Mouse (Mus musculus) right cerebral cortex, adult 18-20 months (tissue): Measurements from ENCODE around the gene Vps8.

Experiments
- DNase-seq: peaks from one replicate; pipeline ENCODE4 v3.0.0; 2022; ENCODE audit warnings: mixed read lengths

Vps8 gene

DNA sequence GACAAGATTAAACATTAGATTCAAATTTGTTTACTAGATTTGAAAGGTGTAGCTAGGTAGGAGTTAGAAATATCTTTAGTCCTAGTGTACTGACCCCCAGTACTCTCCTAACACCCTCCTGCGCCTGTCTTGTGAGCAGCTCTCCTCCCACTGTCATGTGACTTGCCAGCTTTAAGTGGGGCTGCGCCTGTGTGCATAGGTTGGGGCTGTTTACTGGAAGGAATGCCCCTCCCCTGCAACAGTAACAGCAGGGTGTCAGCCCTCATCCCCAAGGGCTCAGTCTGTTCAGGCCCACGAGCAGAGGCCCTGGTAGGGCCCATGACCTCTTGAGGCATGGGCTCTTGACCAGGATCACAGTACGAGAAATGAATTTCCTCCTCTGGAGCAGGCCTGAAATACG is 62.8 kb downstream of the Vps8 start:
- no peak for DNase-seq

DNA sequence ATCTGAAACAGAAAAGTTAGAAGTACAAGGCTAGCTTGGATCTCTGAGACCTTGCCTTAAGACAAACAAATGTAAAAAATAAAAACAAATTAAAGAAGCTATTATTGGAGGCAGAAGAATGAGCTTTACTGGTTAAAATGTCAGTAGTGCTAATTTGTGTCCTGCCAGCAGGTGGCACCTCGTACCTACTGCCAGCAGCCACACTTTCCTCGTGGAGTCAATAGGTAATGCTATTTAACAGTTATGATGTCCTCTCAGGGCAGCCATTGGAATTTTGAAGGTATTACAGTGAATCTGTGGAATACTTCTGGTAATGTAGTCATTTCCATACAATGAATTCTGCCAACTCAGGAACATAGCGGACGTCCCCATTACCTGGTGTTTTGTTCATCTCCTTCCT is 65.5 kb downstream of the Vps8 start:
- peak; percentile 46 for DNase-seq

DNA sequence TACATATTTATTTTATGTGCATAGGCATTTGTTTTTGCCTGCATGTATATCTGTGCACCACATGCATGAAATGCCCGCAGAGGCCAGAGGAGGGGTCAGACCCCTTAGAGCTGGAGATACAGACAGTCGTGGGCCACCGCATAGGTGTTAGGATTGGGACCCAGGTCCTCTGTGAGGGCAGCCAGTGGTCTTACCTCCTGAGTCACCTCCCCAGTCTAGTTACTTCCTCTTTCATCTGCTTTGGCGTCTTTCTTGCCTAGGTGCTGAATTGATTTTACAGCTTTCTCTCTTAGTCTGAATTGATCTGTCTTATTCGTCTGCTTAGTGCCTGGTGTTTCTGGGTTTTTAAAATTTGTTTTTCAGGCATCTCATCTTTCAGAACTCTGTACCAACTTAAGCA is 69.4 kb downstream of the Vps8 start:
- DNase-seq, result no peak

DNA sequence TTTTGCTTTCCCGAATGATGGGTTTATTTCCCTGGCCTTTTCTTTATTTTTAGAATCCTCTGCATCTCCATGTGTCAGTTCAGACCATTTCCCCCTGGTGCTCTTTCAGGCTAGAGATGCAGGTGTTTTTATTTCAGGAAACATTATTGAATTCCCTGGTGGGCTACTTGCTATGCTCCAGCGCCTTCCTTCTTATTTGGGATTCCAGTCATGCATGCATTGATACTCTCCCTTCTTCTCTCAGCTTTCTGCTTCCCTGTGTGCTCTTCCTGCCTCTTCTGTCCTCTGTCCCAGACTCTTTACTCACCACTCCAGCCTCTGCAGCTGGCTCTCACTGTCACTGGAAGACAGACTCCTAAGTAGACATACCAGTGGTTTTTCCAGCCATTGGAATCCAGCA is 70.0 kb downstream of the Vps8 start:
- no peak for DNase-seq

DNA sequence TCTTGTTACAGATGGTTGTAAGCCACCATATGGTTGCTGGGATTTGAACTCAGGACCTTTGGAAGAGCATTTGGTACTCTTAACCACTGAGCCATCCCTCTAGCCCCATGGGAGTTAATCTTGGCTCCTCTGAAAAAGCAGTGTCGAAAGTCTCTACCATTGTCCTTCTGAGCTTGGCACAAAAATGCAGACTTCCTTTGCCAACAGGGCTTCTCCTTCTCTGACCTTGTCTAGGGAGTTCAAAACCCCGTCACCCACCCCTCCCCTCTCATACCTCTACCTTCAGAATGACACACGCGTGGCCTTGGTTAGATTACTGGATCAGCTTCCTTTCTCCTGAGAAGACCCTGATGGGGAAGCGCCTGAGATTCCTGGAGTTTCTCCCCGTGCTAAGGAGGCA is 71.8 kb downstream of the Vps8 start:
- DNase-seq, result no peak

DNA sequence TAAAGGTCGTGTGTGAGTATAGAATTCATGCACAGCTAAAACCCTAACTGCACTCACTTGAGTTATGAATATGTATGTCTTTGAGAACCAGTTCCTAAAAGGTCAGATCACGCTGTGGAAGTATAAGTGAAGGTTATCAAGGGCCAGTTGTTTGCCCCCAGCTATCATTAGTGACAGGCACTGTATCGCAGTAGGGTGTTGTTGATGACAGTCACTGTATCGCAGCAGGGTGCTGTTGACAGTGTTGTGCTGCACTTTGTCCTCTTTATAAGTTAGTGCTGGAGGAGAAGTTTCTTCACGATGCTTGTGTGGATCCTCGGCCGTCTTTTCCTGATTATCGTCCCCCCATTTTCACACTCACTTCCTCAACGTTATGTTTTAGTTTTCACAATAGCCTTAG is 73.9 kb downstream of the Vps8 start:
- DNase-seq, result no peak

DNA sequence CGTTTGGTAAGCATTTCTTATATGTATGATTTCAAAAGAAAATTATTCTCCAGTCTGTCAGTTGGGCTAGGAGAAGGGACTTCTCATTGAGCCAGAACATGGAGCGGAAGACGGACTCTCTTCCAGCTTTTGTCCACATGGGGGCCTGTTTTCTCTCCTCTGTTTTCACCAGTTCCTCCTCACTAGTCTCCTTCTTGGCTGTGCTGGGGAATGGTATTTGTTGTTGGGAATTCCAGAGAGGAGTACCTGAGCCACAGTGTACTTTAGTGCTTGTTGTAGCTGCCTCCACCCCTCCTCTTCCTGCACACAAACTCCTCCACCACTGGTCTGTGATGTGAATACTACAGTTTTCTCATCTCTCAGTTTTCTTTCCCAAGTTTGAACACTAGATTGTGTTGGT is 74.7 kb downstream of the Vps8 start:
- DNase-seq, result no peak

DNA sequence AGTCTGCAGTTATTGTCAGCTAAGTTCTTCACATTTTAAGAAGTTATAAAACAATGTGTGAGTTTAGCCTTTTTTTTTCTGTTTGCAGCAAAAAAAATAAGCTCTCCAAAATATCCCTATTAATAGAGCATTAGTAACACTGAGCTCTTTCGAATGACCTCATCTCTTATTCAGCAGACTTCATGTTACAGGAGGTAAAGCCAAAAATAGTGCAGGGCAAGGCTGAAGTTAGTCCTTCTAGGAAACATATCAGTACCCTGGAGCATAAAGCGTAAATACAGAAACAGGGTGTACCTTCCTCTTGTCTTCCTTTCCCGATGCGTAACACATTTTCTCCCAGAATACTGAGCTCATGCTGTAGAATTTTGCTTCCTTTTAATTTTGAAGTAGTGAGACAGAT is 76.1 kb downstream of the Vps8 start:
- no peak for DNase-seq

DNA sequence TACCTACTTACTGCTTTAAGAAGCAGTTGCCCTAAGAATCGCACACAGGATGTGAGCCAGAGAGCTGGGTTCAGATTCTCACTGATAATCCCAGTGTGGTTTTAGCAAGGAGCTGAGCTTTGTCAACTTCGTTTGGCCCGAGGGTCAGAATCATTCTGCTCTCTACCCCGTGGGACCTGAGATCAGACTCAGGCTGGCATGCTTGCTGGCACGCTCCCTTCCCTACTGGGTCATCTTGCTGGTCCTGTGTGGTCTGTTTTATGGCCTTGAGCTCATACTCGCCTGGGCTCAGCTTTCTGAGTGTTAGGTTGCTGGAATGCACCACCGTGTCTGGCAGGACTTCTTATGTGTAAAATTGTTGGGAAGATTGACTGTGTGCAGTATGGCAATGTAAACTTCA is 76.7 kb downstream of the Vps8 start:
- DNase-seq, result no peak

DNA sequence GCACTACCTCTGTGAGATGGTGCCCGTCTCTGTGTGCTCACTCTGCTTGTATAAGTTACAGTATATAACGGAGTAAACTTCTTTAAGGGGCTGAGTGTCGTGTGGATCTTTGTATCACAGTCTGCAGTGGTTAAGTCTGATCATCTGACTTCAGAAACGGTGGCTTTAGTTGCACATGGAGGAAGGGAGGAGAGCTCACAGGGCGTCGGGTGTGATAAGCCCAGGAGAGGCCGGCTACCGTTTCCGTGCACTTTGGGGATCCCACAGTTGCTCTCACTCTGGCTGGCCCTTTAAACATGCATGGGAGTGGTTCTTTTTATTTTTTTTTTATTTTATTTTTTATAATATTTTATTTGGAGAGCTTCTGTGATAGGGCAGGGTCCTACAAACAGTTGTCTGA is 95.9 kb downstream of the Vps8 start:
- DNase-seq, result no peak

DNA sequence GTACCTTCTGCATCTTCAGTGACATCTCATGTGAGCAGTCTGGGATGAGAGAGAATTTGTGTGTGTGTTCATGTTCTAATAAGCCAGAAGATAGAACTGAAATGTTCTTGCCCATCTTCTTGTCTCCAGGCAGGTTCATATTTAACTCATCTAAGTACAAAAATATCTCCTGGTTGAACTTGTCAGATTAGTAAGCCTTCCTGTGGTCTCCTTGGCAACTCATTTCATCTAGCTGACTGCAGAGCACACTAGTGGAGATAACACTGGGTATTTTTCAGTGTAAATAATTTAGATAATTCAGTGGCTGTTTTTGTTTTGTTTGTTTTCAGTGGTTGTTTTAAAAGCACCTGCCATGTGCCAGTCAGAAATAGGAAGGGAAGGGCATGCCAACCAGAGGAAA is 96.9 kb downstream of the Vps8 start:
- DNase-seq, result no peak

DNA sequence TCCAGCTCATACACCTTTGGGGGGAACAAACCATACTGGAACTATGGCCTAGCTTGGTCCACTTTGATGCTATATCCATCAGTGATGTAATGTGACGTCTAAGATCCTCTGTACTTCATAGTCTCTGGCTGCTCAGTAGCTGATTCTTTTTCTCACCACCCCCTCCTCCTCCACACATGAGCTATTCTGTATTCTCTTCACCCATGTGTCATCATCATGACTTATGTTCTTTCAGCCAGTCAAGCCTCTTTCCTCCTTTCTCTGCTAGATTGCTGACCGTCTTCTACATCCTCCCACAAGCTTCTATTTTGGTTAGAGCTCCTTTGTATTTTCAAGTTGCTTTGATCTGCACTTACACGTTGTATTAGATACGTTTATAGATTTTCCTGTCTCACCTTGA is 100.8 kb downstream of the Vps8 start:
- DNase-seq, result peak; percentile 73

DNA sequence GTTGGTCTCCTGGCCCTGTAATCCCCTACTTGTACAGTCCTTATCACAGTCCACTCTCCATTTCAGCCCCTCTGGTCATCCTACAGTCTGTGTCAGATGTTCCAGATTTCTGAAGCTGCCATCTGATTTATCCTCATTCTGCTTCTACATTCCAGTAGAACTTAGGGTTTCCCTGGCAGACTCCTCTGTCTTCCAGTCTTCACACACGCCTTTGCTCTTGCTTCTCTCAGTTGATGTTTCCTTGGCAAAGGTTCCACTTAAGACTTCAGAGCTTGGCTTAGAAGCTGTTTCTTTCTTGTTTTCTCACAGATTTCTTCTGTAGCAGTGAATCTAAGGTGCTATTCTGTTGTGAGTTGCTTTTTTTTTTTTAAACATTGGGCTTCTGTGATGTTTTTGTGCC is 102.5 kb downstream of the Vps8 start:
- DNase-seq, result peak; percentile 54

DNA sequence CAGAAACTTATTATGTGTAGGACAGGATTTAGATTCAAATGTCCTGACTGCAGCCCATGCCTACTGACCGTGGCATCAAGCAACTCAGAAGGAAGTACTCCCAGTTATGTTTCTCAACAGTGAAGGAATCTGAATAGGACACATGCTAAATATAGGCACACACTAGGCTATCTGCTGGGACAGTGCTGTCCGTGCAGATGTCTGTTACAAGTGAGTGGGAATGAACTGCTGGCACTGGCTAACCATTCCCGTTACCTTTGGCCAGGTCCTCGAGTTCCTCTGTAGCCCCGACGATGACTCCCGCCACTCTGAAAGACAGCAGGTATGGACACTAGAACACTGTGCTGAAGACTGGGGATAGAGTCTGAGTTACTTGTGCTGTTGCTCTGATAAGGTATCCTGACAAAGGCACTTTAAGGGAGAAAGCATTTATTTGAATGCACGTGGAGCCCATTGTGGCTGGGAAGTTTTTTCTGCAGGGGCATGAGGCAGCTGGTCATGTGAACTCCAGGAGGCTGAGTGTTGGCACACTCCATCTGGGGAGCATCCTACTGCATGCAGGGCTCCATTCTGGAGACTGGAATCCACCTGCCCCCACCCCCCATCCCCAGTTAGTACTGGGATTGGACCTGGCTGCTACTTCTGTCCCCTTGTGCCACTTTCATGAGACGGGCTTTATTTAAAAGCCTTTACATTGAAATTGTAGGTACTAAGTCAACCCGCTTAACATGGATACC is 104.5 kb downstream of the Vps8 start:
- no peak for DNase-seq

DNA sequence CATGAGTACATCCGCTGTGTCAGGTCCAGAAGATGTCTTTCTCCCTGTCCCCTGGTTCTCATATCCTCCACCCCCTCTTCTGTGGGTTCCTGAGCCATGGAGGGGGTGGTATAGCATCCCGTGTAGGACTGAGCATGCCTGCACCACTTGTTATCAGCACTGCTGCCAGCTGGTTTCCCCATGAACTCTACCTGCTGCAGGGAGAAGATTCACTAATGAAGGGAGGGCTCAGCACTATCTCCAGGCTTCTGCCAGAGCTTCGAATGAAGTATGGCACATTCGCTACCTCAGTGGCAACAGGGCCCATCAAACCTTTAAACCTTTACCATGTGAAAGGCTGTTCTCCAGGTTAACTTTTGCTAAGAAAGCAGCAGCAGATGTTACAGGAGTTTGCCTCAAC is 110.6 kb downstream of the Vps8 start:
- DNase-seq, result no peak

DNA sequence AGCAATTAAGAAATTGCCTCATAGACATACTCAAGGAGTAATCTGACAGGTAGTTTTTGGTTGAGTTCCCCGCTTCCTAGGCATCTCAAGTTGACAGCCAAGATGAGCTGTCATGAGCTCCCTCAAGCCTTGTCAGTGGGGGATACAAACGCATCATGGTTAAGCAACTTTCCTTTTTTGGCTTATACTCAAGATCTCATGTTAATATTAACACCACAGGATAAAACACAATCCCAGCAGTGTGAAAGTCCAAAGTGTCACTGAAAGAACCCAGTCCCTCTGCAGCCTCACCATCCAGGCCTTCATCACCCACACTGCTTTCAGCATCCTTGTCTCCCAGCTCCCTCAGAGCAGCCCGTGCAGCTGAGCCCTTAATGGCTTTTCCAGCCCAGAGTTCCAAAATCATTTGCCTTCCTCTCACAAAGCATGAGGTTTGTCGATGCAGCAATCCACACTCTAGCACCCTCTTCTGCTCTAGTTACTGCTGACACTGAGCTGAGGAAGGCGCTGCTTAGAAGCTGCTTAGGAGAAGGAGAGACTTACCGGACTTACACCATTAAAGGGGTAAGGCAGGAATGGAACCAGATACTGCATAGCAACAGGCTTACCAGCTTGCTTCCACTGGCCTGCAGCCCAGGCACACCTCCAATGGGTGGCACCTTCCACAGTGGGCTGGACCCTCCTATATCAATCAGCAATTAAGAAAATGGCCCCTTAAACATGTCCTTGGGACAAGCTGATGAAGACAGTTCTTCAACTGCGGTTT is 113.5 kb downstream of the Vps8 start:
- DNase-seq, result no peak

DNA sequence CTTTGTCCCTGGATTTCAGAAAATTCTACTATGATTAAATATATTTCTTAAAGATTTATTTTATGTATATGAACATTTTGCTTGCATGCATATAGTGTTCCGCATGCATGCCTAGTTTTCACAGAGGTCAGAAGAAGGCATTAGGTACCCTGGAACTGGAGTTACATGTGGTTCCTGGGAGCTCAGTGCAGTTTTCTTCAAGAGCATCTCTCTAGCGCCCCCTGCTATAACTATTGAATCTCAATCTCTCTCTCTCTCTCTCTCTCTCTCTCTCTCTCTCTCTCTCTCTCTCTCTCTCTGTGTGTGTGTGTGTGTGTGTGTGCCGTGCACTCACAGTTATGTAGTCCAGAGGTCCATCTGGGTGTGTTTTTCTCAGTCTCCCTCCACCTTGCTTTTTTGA is 114.4 kb downstream of the Vps8 start:
- no peak for DNase-seq

DNA sequence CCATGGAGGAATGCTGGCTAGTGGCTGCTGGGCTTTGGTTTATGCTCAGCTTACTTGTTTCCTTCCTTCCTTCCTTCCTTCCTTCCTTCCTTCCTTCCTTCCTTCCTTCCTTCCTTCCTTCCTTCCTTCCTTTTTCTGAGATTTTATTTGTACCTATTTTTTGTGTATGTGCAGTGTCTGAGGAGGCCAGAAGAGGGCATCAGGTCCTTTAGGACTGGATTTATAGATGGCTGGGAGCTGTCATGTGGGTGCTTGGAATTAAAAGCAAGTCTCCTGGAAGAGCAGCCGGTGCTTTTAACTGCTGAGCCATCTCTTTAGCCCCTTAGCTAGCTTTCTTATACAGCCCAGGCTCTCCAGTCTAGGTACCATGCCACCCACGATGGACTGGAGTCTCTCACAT is 116.0 kb downstream of the Vps8 start:
- DNase-seq, result no peak

DNA sequence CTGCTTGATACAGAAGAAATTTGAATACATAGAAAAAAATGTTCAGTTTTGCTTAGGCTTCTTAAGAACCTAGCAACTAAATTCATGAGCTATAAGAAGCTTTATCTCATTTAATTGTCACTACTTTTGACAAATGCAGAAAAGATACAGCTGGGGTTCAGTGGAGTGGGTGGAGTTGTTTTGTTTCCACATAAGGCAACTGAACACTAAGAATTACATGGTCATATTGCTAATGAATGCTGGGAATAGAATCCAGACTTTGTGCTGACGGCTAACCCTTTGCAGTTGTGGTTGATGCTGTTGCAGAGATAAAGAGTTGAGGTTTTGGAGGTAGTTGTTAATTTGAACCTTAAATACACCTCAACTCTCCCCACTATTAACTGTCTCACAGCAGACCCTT is 119.6 kb downstream of the Vps8 start:
- no peak for DNase-seq

DNA sequence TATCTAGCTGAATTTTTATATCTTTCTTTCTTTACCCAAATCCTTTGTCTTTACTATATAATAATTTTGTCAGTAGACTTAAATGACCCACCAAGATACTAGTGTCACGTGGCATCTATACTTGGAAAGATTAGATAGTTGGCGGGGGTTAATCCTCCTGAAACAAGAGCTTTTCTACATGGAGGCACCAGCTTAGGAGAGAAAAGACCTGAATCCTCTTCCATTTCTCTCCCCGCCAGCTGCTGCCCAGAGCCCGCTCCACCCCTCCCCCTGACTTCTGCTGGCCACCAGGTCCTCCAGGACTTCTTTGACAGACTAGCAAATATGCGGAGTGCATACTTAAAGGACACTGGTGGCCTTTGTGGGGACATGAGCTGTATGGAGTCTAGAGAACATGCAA is 124.5 kb downstream of the Vps8 start:
- no peak for DNase-seq

DNA sequence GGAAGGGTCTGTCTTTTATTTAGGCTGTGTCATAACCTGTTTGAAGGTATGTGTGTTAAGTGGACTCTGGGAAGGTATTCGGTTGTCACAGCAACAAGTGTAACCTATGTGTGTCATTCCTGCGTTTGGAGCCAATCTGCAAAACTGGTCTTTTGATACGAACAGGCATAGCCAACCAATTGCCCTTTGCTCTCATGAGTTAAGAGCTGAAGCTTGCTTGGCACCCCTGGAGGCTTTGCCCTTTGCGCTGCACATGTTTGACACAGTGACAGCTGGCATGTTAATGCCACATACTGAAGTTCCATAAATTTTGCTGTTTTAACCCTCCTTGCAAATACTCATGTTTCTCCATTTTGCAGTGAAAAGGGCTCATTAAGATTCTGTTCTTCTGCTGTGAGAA is 126.8 kb downstream of the Vps8 start:
- no peak for DNase-seq

DNA sequence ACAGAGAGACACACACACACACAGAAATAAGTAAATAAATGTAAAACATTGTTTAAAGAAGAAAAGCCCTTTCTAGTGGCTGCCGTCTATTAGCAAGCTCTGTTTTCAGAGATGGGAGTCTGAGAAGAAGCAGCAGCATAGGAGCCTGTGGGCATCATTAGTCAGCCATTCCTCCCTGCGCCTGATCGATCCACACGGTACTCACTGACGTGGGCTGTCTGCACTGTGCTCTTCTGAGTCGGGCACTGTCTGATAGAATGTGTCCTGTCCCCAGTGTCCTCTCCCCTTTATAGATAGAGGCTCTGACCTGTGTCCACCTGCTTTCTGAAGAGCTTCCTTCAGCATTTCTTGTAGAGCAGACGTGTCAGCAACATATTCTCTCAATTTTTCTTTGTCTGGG is 127.5 kb downstream of the Vps8 start:
- no peak for DNase-seq

DNA sequence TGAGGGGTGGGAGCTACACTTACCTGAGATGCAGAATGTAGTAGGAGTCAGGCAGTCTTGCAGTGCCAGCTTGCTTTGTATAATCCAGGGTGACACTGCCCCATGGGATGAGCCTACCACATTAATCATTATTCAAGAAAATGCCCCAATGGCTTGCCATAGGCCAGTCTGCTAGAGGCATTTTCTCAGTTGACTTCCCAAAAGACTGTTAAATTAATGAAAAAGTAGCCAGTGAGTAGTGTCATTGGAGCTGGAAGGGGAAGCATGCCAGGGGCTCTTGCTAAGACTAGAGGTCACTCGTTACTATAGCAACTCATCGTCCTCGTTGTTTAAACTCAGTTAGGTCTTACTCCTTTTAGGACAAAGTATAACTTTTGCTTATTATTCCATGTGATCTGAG is 130.6 kb downstream of the Vps8 start:
- no peak for DNase-seq

DNA sequence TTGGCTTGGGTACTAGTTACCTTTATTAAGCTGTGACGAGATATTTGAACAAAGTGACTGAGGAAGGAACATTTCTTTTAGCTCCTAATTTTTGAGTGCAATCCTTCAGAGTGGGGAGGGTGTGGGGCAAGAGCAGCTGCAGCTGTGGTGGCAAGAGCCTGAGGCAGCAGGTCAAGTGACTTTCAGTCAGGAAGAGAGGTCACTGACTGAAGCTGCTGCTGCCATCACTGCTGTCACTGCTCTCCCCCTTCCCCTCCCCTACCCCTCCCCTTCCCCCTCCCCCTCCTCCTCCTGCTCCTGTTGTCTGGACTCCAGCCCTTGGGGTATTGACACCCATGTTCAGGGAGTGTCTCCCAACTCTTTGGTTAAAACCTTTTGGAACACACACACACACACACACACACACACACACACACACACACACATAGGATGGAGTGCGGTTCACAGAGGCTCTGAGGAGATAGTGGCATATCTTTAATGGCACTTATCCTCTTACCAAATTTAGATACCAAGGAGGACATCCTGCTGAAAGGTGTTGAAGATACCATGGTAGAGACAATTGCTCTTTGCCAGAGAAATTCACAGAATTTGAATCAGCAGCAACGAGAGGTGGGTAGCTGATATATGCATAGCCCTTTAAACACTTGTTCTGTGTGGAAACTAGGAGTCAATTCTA is 139.8 kb downstream of the Vps8 start:
- DNase-seq, result no peak
